Mouse (Mus musculus) C2C12 (cell line): ENCODE data around the gene Cacna1c.

Source experiments
- CTCF ChIP-seq: IDR thresholded peaks from one replicate; pipeline ENCODE4 v1.5.1; 2011; ENCODE audit not compliant: control insufficient read depth, insufficient read depth, insufficient read length
- USF1 ChIP-seq: IDR thresholded peaks from one replicate; pipeline ENCODE4 v1.6.1; 2011; ENCODE audit warnings: low read depth, mild to moderate bottlenecking, control low read depth, moderate library complexity

DNA sequence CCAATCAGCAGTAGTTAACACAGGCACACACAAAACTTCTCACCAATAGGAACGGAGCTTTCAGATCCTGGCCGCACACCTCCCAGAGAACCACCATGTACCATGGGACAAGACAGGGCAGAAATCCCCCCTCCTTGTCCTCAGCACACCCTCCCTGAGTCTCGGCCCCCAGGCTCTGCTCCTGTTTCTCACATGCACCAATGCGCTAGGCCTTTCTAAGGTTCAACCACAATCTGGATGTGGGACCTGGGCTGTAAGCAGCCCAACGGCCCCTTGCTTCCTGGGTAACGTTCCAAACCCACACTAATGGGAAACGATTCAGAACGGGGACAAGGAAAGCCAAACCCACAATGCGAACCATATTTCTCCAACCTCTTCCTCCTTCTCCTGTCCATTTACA lies 237.7 kb downstream of the Cacna1c start:
- TF ChIP-seq CTCF (no peak), USF1 (no peak)
